Mouse (Mus musculus) midbrain, postnatal 0 days (tissue): Measurements from ENCODE around the gene Mfsd4a. TPM values are rescaled to one million over a fixed set of nuclear protein-coding genes. Genes with fewer than 3 reads are reported as not detected.

Experiments
- ATAC-seq: fragments of 200-750 bp; cut with Nextera tagmentation; 2 replicates; pipeline ENCODE4 v1.8.0; 2017; ENCODE audit warnings: moderate number of reproducible peaks, mild to moderate bottlenecking, moderate TSS enrichment, moderate library complexity; ENCODE audit not compliant: low FRiP score
- DNase-seq: peaks from one replicate; pipeline ENCODE4 v3.0.0-alpha.2; 2015; ENCODE audit warnings: low spot score
- H3K27ac ChIP-seq: fragments of 300-500 bp; sonication (generic); 2 replicates; pipeline ENCODE4 v1.5.1; 2014; ENCODE audit warnings: low read depth, mild to moderate bottlenecking, low read length, mixed read lengths
- H3K27me3 ChIP-seq: fragments of 300-500 bp; sonication (generic); 2 replicates; pipeline ENCODE4 v1.6.1; 2014; ENCODE audit warnings: low read length, control low read depth, mixed read lengths; ENCODE audit not compliant: insufficient read depth
- H3K36me3 ChIP-seq: fragments of 300-500 bp; sonication (generic); 2 replicates; pipeline ENCODE4 v1.6.1; 2014; ENCODE audit warnings: low read length, control low read depth, mixed read lengths; ENCODE audit not compliant: insufficient read depth
- H3K4me1 ChIP-seq: fragments of 300-500 bp; sonication (generic); 2 replicates; pipeline ENCODE4 v1.6.1; 2014; ENCODE audit warnings: mild to moderate bottlenecking, control low read depth, antibody characterized with exemption, low read length, mixed read lengths; ENCODE audit not compliant: insufficient read depth
- H3K4me2 ChIP-seq: fragments of 300-500 bp; sonication (generic); 2 replicates; pipeline ENCODE4 v1.6.1; 2014; ENCODE audit warnings: low read depth, mild to moderate bottlenecking, low read length, mixed read lengths; ENCODE audit not compliant: poor library complexity, severe bottlenecking
- H3K4me3 ChIP-seq: fragments of 300-500 bp; sonication (generic); 2 replicates; pipeline ENCODE4 v1.5.1; 2014; ENCODE audit warnings: low read depth, mild to moderate bottlenecking, low read length, moderate library complexity
- H3K9ac ChIP-seq: fragments of 300-500 bp; sonication (generic); replicated peaks from 2 replicates; pipeline ENCODE4 v1.6.1; 2014; ENCODE audit warnings: mild to moderate bottlenecking, low read length, moderate library complexity, mixed read lengths; ENCODE audit not compliant: poor library complexity, severe bottlenecking
- H3K9me3 ChIP-seq: fragments of 300-500 bp; sonication (generic); 2 replicates; pipeline ENCODE4 v1.6.1; 2016; ENCODE audit warnings: low read length, control low read depth
- CTCF ChIP-seq: IDR thresholded peaks from 2 replicates; pipeline ENCODE4 v1.5.1; 2016; ENCODE audit warnings: antibody characterized with exemption, mild to moderate bottlenecking
- WGBS: fragments of 180-500 bp; shearing (Covaris S2); extraction: QIAGEN DNeasy Blood & Tissue Kit; methylation state at CpG from one replicate; pipeline ENCODE4 v1.1.7; 2014; 5-methylcytosine and 5-hydroxymethylcytosine counted together
- polyA plus RNA-seq: library from polyadenylated mRNA; unstranded; fragments of >200 nt; fragmentation: Nextera tagmentation; extraction: Ambion mirVana; gene quantifications from 2 replicates; pipeline ENCODE4 v1.2.1, GENCODE M21; 2015
- total RNA-seq: library from RNA; depleted of rRNA; stranded (reverse); fragments of >200 nt; gene quantifications from 2 replicates; pipeline ENCODE4 v1.2.3, GENCODE M21; 2014

The Mfsd4a gene
- total and polyA plus RNA-seq, 2 experiments from 2014 or later = 9.0 to 9.2 TPM

DNA sequence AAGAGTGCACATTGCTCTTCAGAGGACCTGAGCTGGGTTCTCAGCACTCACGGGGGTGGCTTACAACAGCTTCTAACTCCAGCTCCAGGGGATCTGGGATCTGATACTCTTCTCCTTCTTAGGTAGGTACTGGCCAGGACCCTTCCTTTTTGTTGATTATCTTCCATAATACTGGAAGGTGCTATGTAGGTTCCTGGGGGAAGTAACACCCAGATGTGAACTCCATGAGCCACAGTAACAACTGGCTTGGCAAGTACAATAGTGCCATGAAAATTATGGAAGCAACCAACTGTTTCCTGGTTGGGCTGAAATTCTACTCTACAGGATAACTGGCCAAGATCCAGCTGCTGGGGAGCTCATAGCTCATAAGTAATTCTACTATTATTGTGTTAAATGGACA is 62.4 kb downstream of the Mfsd4a start:
- ATAC-seq (no peak), DNase-seq (no peak)
- TF ChIP-seq CTCF = no peak
- Histone ChIP-seq H3K27me3 (no peaks in the 10 kb centered on the region), H3K4me1 (peaks cover 7% of the 10 kb centered on the region), H3K36me3 (no peaks in the 10 kb centered on the region), H3K9me3 (no peaks in the 10 kb centered on the region), H3K9ac (no peak overlapping the region), H3K4me3 (no peak overlapping the region), H3K4me2 (no peak overlapping the region), H3K27ac (no peak overlapping the region)
- 86% methylated on average over 1 of the region's 1 CpGs for WGBS

DNA sequence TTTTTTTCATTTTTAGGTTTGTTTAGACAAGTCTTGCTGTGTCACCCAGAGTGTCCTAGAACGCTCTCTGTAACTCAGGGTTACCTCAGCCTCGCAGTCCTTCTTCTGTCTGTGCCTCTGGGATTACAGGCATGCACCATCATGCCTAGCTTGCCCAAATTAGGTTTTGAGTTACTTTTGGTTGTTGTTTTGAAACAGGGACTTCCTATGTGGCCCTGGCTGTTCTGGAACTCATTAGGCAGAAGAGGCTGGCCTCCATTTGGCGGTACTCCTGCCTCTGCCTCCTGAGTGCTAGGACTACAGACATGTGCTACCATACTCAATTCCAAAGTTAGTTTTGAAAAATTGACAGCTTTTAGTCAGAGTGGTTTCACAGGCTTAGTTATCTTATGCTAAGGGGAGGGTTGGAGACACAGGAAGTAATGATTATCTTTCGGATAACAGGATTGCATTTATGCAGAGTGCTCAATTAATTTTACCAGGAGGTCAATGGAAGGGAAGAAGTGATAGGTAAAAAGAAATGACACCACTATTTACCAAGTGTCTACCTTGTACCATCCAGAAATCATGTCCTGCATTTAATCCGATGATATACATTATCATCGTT is 63.2 kb downstream of the Mfsd4a start:
- Histone ChIP-seq H3K9me3 (no peaks in the 10 kb centered on the region), H3K4me2 (no peak overlapping the region), H3K9ac (no peak overlapping the region), H3K27me3 (no peaks in the 10 kb centered on the region), H3K4me1 (peaks cover 7% of the 10 kb centered on the region), H3K36me3 (no peaks in the 10 kb centered on the region), H3K27ac (no peak overlapping the region), H3K4me3 (no peak overlapping the region)
- no peak for DNase-seq
- WGBS = 89% methylated on average over 6 of the region's 6 CpGs
- ATAC-seq = no peak
- no peak for TF ChIP-seq CTCF

GRCm38 (mm10) chr1:132003817-132004216 is 64.0 kb downstream of the Mfsd4a start:
- H3K9me3 ChIP-seq = no peaks in the 10 kb centered on the region
- H3K4me3 ChIP-seq = no peak overlapping the region
- H3K27me3 ChIP-seq = no peaks in the 10 kb centered on the region
- no peak for TF ChIP-seq CTCF
- 62% methylated on average over 1 of the region's 1 CpGs for WGBS
- no peak overlapping the region for H3K27ac ChIP-seq
- H3K4me2 ChIP-seq = no peak overlapping the region
- peaks cover 3% of the 10 kb centered on the region; the same call in 1 of the 2 replicates for H3K4me1 ChIP-seq
- ATAC-seq (no peak), DNase-seq (no peak)
- no peak overlapping the region for H3K9ac ChIP-seq
- H3K36me3 ChIP-seq = no peaks in the 10 kb centered on the region

- ATAC-seq = no peak
- 67% methylated on average over 2 of the region's 2 CpGs for WGBS
- no peak overlapping the region for H3K9ac ChIP-seq
These were observed 64.8 kb downstream of the Mfsd4a start for GRCm38 (mm10) chr1:132003111-132003510.

GRCm38 (mm10) chr1:132001880-132002330 is 66.0 kb downstream of the Mfsd4a start:
- H3K9me3 ChIP-seq = no peaks in the 10 kb centered on the region
- H3K4me1 ChIP-seq = peaks cover 3% of the 10 kb centered on the region; the same call in 1 of the 2 replicates
- H3K4me2 ChIP-seq = no peak overlapping the region
- H3K27me3 ChIP-seq = no peaks in the 10 kb centered on the region
- no peak for ATAC-seq
- WGBS = 85% methylated on average over 4 of the region's 4 CpGs
- H3K27ac ChIP-seq = no peak overlapping the region
- no peaks in the 10 kb centered on the region for H3K36me3 ChIP-seq
- no peak overlapping the region for H3K9ac ChIP-seq
- no peak for TF ChIP-seq CTCF
- H3K4me3 ChIP-seq = no peak overlapping the region
- DNase-seq = no peak

More at GRCm38 (mm10) chr1:132003111-132003510, 64.8 kb downstream of the Mfsd4a start:
- no peak for DNase-seq
- H3K4me1 ChIP-seq = peaks cover 3% of the 10 kb centered on the region; the same call in 1 of the 2 replicates
- no peak overlapping the region for H3K4me2 ChIP-seq
- TF ChIP-seq CTCF = no peak
- H3K36me3 ChIP-seq = no peaks in the 10 kb centered on the region
- H3K9me3 ChIP-seq = no peaks in the 10 kb centered on the region
- no peak overlapping the region for H3K4me3 ChIP-seq
- H3K27me3 ChIP-seq = no peaks in the 10 kb centered on the region
- no peak overlapping the region for H3K27ac ChIP-seq

- Histone ChIP-seq H3K4me3 (no peak overlapping the region), H3K4me2 (no peak overlapping the region), H3K4me1 (no peaks in the 10 kb centered on the region), H3K9ac (no peak overlapping the region), H3K9me3 (no peaks in the 10 kb centered on the region), H3K27me3 (no peaks in the 10 kb centered on the region), H3K27ac (no peak overlapping the region), H3K36me3 (no peaks in the 10 kb centered on the region)
- no peak for ATAC-seq
- no peak for DNase-seq
- peak; percentile 41 for TF ChIP-seq CTCF
These were observed 67.4 kb downstream of the Mfsd4a start for GRCm38 (mm10) chr1:132000506-132000905.
